Mouse (Mus musculus) lung, embryonic 15.5 days (tissue): ENCODE measurements around the gene Eri3. TPM values are rescaled to one million over a fixed set of nuclear protein-coding genes. Genes with fewer than 3 reads are reported as not detected.

ENCODE experiments used
- ATAC-seq: fragments of 200-750 bp; cut with Nextera tagmentation; 2 replicates; pipeline ENCODE4 v1.8.0; 2017; ENCODE audit warnings: moderate number of reproducible peaks, borderline replicate concordance; ENCODE audit not compliant: low FRiP score, low TSS enrichment; ENCODE audit errors: extremely low read depth
- H3K27ac ChIP-seq: fragments of 300-500 bp; sonication (generic); 2 replicates; pipeline ENCODE4 v1.5.1; 2015; ENCODE audit warnings: moderate library complexity, mild to moderate bottlenecking, inconsistent platforms
- H3K27me3 ChIP-seq: fragments of 300-500 bp; sonication (generic); 2 replicates; pipeline ENCODE4 v1.6.1; 2015; ENCODE audit warnings: inconsistent platforms
- H3K36me3 ChIP-seq: fragments of 300-500 bp; sonication (generic); 2 replicates; pipeline ENCODE4 v1.6.1; 2015; ENCODE audit warnings: inconsistent platforms
- H3K4me1 ChIP-seq: fragments of 300-500 bp; sonication (generic); 2 replicates; pipeline ENCODE4 v1.6.1; 2015; ENCODE audit warnings: inconsistent platforms
- H3K4me2 ChIP-seq: fragments of 300-500 bp; sonication (generic); 2 replicates; pipeline ENCODE4 v1.6.1; 2015; ENCODE audit warnings: inconsistent platforms, mild to moderate bottlenecking, moderate library complexity
- H3K4me3 ChIP-seq: fragments of 300-500 bp; sonication (generic); 2 replicates; pipeline ENCODE4 v1.5.1; 2015; ENCODE audit warnings: mild to moderate bottlenecking, inconsistent platforms
- H3K9ac ChIP-seq: fragments of 300-500 bp; sonication (generic); 2 replicates; pipeline ENCODE4 v1.6.1; 2015; ENCODE audit warnings: inconsistent platforms
- H3K9me3 ChIP-seq: fragments of 300-500 bp; sonication (generic); 2 replicates; pipeline ENCODE4 v1.6.1; 2016; ENCODE audit warnings: inconsistent platforms
- WGBS: fragments of 180-500 bp; shearing (Covaris S2); methylation state at CpG from one replicate; pipeline ENCODE4 v1.1.7; 2015; 5-methylcytosine and 5-hydroxymethylcytosine counted together
- polyA plus RNA-seq: library from polyadenylated mRNA; unstranded; fragments of >200 nt; fragmentation: Nextera tagmentation; extraction: Ambion mirVana; gene quantifications from 2 replicates; pipeline ENCODE4 v1.2.1, GENCODE M21; 2015

The Eri3 gene
- polyA plus RNA-seq, 1 experiment from 2014 or later: 157 TPM

GRCm38 (mm10) chr4:117654016-117654702 lies 104.0 kb downstream of the Eri3 start:
- Histone ChIP-seq H3K36me3 (no peaks in the 10 kb centered on the region; the same call in 1 of the 2 replicates), H3K27me3 (no peaks in the 10 kb centered on the region), H3K9ac (no peak overlapping the region), H3K9me3 (no peaks in the 10 kb centered on the region), H3K4me2 (no peak overlapping the region), H3K4me1 (no peaks in the 10 kb centered on the region), H3K4me3 (no peak overlapping the region), H3K27ac (no peak overlapping the region)
- WGBS: 30% methylated on average over 10 of the region's 10 CpGs
- no peak for ATAC-seq

GRCm38 (mm10) chr4:117654703-117655499 lies 104.7 kb downstream of the Eri3 start:
- H3K9ac ChIP-seq: no peak overlapping the region
- ATAC-seq: no peak
- no peak overlapping the region for H3K4me2 ChIP-seq
- 56% methylated on average over 9 of the region's 9 CpGs for WGBS
- H3K4me1 ChIP-seq: no peaks in the 10 kb centered on the region
- no peaks in the 10 kb centered on the region for H3K36me3 ChIP-seq
- no peaks in the 10 kb centered on the region for H3K9me3 ChIP-seq
- no peak overlapping the region for H3K4me3 ChIP-seq
- H3K27me3 ChIP-seq: no peaks in the 10 kb centered on the region
- no peak overlapping the region for H3K27ac ChIP-seq

GRCm38 (mm10) chr4:117655500-117655863 lies 105.3 kb downstream of the Eri3 start:
- H3K4me3 ChIP-seq: no peak overlapping the region
- 56% methylated on average over 5 of the region's 5 CpGs for WGBS
- no peak overlapping the region for H3K9ac ChIP-seq

GRCm38 (mm10) chr4:117656961-117657360 lies 106.8 kb downstream of the Eri3 start:
- H3K4me1 ChIP-seq: no peaks in the 10 kb centered on the region
- no peak for ATAC-seq

More at GRCm38 (mm10) chr4:117655500-117655863, 105.3 kb downstream of the Eri3 start:
- Histone ChIP-seq H3K4me2 (no peak overlapping the region), H3K27me3 (no peaks in the 10 kb centered on the region), H3K4me1 (no peaks in the 10 kb centered on the region), H3K36me3 (no peaks in the 10 kb centered on the region), H3K9me3 (no peaks in the 10 kb centered on the region), H3K27ac (no peak overlapping the region)
- ATAC-seq: no peak

GRCm38 (mm10) chr4:117657646-117658045 lies 107.5 kb downstream of the Eri3 start:
- Histone ChIP-seq H3K4me1 (no peaks in the 10 kb centered on the region), H3K4me2 (no peak overlapping the region), H3K4me3 (no peak overlapping the region), H3K36me3 (no peaks in the 10 kb centered on the region), H3K9ac (no peak overlapping the region), H3K27ac (no peak overlapping the region), H3K9me3 (no peaks in the 10 kb centered on the region), H3K27me3 (no peaks in the 10 kb centered on the region)
- no peak for ATAC-seq
- whole genome bisulfite sequencing: 69% methylated on average over 4 of the region's 4 CpGs

More at GRCm38 (mm10) chr4:117656961-117657360, 106.8 kb downstream of the Eri3 start:
- H3K9me3 ChIP-seq: no peaks in the 10 kb centered on the region
- H3K27me3 ChIP-seq: no peaks in the 10 kb centered on the region
- no peak overlapping the region for H3K9ac ChIP-seq
- H3K36me3 ChIP-seq: no peaks in the 10 kb centered on the region
- 43% methylated on average over 6 of the region's 6 CpGs for WGBS
- H3K4me3 ChIP-seq: no peak overlapping the region
- no peak overlapping the region for H3K27ac ChIP-seq
- H3K4me2 ChIP-seq: no peak overlapping the region

- Histone ChIP-seq H3K9ac (no peak overlapping the region), H3K4me2 (no peak overlapping the region), H3K9me3 (no peaks in the 10 kb centered on the region), H3K4me3 (no peak overlapping the region), H3K4me1 (no peaks in the 10 kb centered on the region), H3K27me3 (no peaks in the 10 kb centered on the region), H3K27ac (no peak overlapping the region), H3K36me3 (no peaks in the 10 kb centered on the region)
- WGBS: 50% methylated on average over 14 of the region's 14 CpGs
- no peak; the same call in 1 of the 2 replicates for ATAC-seq
Measured at GRCm38 (mm10) chr4:117658582-117659444, 108.6 kb downstream of the Eri3 start.

GRCm38 (mm10) chr4:117660001-117660400 lies 109.8 kb downstream of the Eri3 start:
- H3K9me3 ChIP-seq: no peaks in the 10 kb centered on the region
- no peaks in the 10 kb centered on the region for H3K4me1 ChIP-seq
- no peaks in the 10 kb centered on the region for H3K27me3 ChIP-seq
- H3K36me3 ChIP-seq: no peaks in the 10 kb centered on the region
- H3K9ac ChIP-seq: no peak overlapping the region
- 89% methylated on average over 5 of the region's 5 CpGs for WGBS
- no peak overlapping the region for H3K4me2 ChIP-seq
- ATAC-seq: no peak
- H3K4me3 ChIP-seq: no peak overlapping the region
- no peak overlapping the region for H3K27ac ChIP-seq

GRCm38 (mm10) chr4:117664411-117665137 lies 114.4 kb downstream of the Eri3 start:
- no peaks in the 10 kb centered on the region for H3K9me3 ChIP-seq
- no peak overlapping the region for H3K4me2 ChIP-seq
- WGBS: 86% methylated on average over 10 of the region's 10 CpGs

GRCm38 (mm10) chr4:117665531-117665930 lies 115.4 kb downstream of the Eri3 start:
- H3K9ac ChIP-seq: no peak overlapping the region
- no peak overlapping the region for H3K4me3 ChIP-seq
- H3K27ac ChIP-seq: no peak overlapping the region
- H3K36me3 ChIP-seq: no peaks in the 10 kb centered on the region
- H3K27me3 ChIP-seq: no peaks in the 10 kb centered on the region
- ATAC-seq: no peak
- no peaks in the 10 kb centered on the region for H3K4me1 ChIP-seq
- 80% methylated on average over 7 of the region's 7 CpGs for WGBS
- no peak overlapping the region for H3K4me2 ChIP-seq
- no peaks in the 10 kb centered on the region for H3K9me3 ChIP-seq

More at GRCm38 (mm10) chr4:117664411-117665137, 114.4 kb downstream of the Eri3 start:
- Histone ChIP-seq H3K4me3 (no peak overlapping the region), H3K36me3 (no peaks in the 10 kb centered on the region), H3K9ac (no peak overlapping the region), H3K4me1 (no peaks in the 10 kb centered on the region), H3K27me3 (no peaks in the 10 kb centered on the region), H3K27ac (no peak overlapping the region)
- ATAC-seq: no peak

GRCm38 (mm10) chr4:117666054-117666453 lies 115.9 kb downstream of the Eri3 start:
- Histone ChIP-seq H3K4me3 (no peak overlapping the region), H3K27me3 (no peaks in the 10 kb centered on the region), H3K4me2 (no peak overlapping the region), H3K4me1 (no peaks in the 10 kb centered on the region), H3K9ac (no peak overlapping the region), H3K36me3 (no peaks in the 10 kb centered on the region), H3K27ac (no peak overlapping the region), H3K9me3 (no peaks in the 10 kb centered on the region)
- ATAC-seq: no peak
- 79% methylated on average over 8 of the region's 8 CpGs for WGBS

GRCm38 (mm10) chr4:117669874-117670273 lies 119.7 kb downstream of the Eri3 start:
- H3K4me2 ChIP-seq: no peak overlapping the region
- no peak for ATAC-seq
- H3K9ac ChIP-seq: no peak overlapping the region
- H3K9me3 ChIP-seq: no peaks in the 10 kb centered on the region
- H3K4me3 ChIP-seq: no peak overlapping the region
- 77% methylated on average over 7 of the region's 7 CpGs for WGBS
- H3K27me3 ChIP-seq: no peaks in the 10 kb centered on the region
- H3K36me3 ChIP-seq: peaks cover 23% of the 10 kb centered on the region
- H3K4me1 ChIP-seq: no peaks in the 10 kb centered on the region
- no peak overlapping the region for H3K27ac ChIP-seq
